Mouse (Mus musculus) lung, embryonic 15.5 days (tissue): ENCODE results near the gene Clk4. TPM values are rescaled to one million over a fixed set of nuclear protein-coding genes. Genes with fewer than 3 reads are reported as not detected.

Source experiments
- ATAC-seq: fragments of 200-750 bp; cut with Nextera tagmentation; 2 replicates; pipeline ENCODE4 v1.8.0; 2017; ENCODE audit warnings: moderate number of reproducible peaks, borderline replicate concordance; ENCODE audit not compliant: low FRiP score, low TSS enrichment; ENCODE audit errors: extremely low read depth
- H3K27ac ChIP-seq: fragments of 300-500 bp; sonication (generic); 2 replicates; pipeline ENCODE4 v1.5.1; 2015; ENCODE audit warnings: moderate library complexity, mild to moderate bottlenecking, inconsistent platforms
- H3K27me3 ChIP-seq: fragments of 300-500 bp; sonication (generic); 2 replicates; pipeline ENCODE4 v1.6.1; 2015; ENCODE audit warnings: inconsistent platforms
- H3K36me3 ChIP-seq: fragments of 300-500 bp; sonication (generic); 2 replicates; pipeline ENCODE4 v1.6.1; 2015; ENCODE audit warnings: inconsistent platforms
- H3K4me1 ChIP-seq: fragments of 300-500 bp; sonication (generic); 2 replicates; pipeline ENCODE4 v1.6.1; 2015; ENCODE audit warnings: inconsistent platforms
- H3K4me2 ChIP-seq: fragments of 300-500 bp; sonication (generic); 2 replicates; pipeline ENCODE4 v1.6.1; 2015; ENCODE audit warnings: inconsistent platforms, mild to moderate bottlenecking, moderate library complexity
- H3K4me3 ChIP-seq: fragments of 300-500 bp; sonication (generic); 2 replicates; pipeline ENCODE4 v1.5.1; 2015; ENCODE audit warnings: mild to moderate bottlenecking, inconsistent platforms
- H3K9ac ChIP-seq: fragments of 300-500 bp; sonication (generic); 2 replicates; pipeline ENCODE4 v1.6.1; 2015; ENCODE audit warnings: inconsistent platforms
- H3K9me3 ChIP-seq: fragments of 300-500 bp; sonication (generic); 2 replicates; pipeline ENCODE4 v1.6.1; 2016; ENCODE audit warnings: inconsistent platforms
- WGBS: fragments of 180-500 bp; shearing (Covaris S2); methylation state at CpG from one replicate; pipeline ENCODE4 v1.1.7; 2015; 5-methylcytosine and 5-hydroxymethylcytosine counted together
- polyA plus RNA-seq: library from polyadenylated mRNA; unstranded; fragments of >200 nt; fragmentation: Nextera tagmentation; extraction: Ambion mirVana; gene quantifications from 2 replicates; pipeline ENCODE4 v1.2.1, GENCODE M21; 2015

Clk4 gene
- 96.2 and 108 TPM in 2 replicates for polyA plus RNA-seq

GRCm38 (mm10) chr11:51261680-51262219 is at the start of gene Clk4:
Gene Clk4 (plus strand): TSS chr11:51261730.
- Histone ChIP-seq H3K27ac (peak within 1 kb of the TSS; percentile 80), H3K9ac (peak within 1 kb of the TSS; percentile 91), H3K27me3 (no peaks in the 10 kb centered on the region), H3K4me1 (peaks cover 25% of the 10 kb centered on the region), H3K4me3 (peak within 1 kb of the TSS; percentile 69), H3K36me3 (no peaks in the 10 kb centered on the region), H3K9me3 (no peaks in the 10 kb centered on the region), H3K4me2 (peak within 1 kb of the TSS; percentile 86)
- no peak for ATAC-seq
- 76% methylated on average over 3 of the region's 3 CpGs for WGBS

DNA sequence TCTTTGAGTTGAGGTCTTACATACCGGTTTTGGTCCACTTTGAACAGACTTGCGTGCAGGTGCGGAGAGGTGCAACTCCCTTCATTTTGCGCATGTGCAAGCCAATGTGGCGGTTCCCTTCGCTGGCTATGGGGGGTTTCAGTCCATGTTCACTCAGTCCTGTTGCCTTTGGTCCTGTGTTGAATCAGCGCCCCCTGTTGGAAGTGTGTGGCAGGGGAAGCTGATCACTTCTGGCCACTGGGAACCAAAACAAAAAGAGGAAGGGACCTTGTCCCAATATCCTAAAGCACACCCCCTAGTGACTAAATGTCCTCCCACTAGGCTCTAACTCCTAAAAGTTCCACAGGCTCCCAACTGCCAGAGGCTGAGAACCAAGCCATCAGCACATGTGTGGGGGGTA is 47.5 kb upstream of the Clk4 start:
- Histone ChIP-seq H3K9me3 (no peaks in the 10 kb centered on the region), H3K4me1 (no peaks in the 10 kb centered on the region), H3K36me3 (no peaks in the 10 kb centered on the region), H3K27me3 (no peaks in the 10 kb centered on the region), H3K9ac (no peak overlapping the region), H3K4me2 (no peak overlapping the region), H3K27ac (no peak overlapping the region), H3K4me3 (no peak overlapping the region)
- WGBS: 82% methylated on average over 7 of the region's 7 CpGs
- ATAC-seq: no peak

GRCm38 (mm10) chr11:51219396-51219980 is 42.0 kb upstream of the Clk4 start:
- 74% methylated on average over 12 of the region's 12 CpGs for WGBS
- ATAC-seq: no peak
- no peaks in the 10 kb centered on the region for H3K27me3 ChIP-seq
- H3K9me3 ChIP-seq: no peaks in the 10 kb centered on the region
- H3K9ac ChIP-seq: no peak overlapping the region
- H3K27ac ChIP-seq: no peak overlapping the region
- H3K36me3 ChIP-seq: no peaks in the 10 kb centered on the region
- no peaks in the 10 kb centered on the region for H3K4me1 ChIP-seq
- no peak overlapping the region for H3K4me2 ChIP-seq
- no peak overlapping the region for H3K4me3 ChIP-seq

GRCm38 (mm10) chr11:51220308-51220707 is 41.2 kb upstream of the Clk4 start, which contains the start of gene Gm12569:
Gene Gm12569 (plus strand): TSS chr11:51220473.
- Histone ChIP-seq H3K4me1 (no peaks in the 10 kb centered on the region), H3K27ac (no peak within 1 kb of the TSS), H3K4me2 (no peak within 1 kb of the TSS), H3K9me3 (no peaks in the 10 kb centered on the region), H3K4me3 (no peak within 1 kb of the TSS), H3K27me3 (no peaks in the 10 kb centered on the region), H3K36me3 (no peaks in the 10 kb centered on the region), H3K9ac (no peak within 1 kb of the TSS)
- no peak for ATAC-seq
- 91% methylated on average over 11 of the region's 11 CpGs for WGBS

- H3K27ac ChIP-seq: no peak overlapping the region
- H3K9me3 ChIP-seq: no peaks in the 10 kb centered on the region
- no peaks in the 10 kb centered on the region for H3K36me3 ChIP-seq
- H3K4me2 ChIP-seq: no peak overlapping the region
- no peak for ATAC-seq
- no peaks in the 10 kb centered on the region for H3K4me1 ChIP-seq
- WGBS: 83% methylated on average over 4 of the region's 4 CpGs
- no peak overlapping the region for H3K9ac ChIP-seq
- H3K27me3 ChIP-seq: no peaks in the 10 kb centered on the region
- no peak overlapping the region for H3K4me3 ChIP-seq
Measured at GRCm38 (mm10) chr11:51227104-51227503, 34.4 kb upstream of the Clk4 start.

DNA sequence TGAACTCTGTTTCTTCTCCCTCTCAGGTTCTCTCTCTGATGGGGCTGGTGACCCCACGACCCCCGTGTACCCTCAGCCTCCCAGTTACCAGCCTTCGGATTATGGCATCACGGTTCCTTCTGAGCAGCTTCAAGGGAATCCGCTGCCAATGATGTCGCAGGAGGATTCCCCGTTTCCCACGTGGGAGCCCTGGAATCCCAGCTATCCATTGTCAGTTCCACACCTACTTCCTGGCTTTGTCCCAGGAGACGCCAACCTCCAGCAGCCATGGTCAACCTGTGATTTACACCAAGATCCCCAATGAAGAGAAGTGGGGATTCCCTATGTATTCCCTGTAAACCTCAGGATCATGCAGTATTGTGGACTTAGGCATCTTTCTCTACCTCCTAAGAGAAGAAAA is 26.9 kb upstream of the Clk4 start:
- no peaks in the 10 kb centered on the region for H3K4me1 ChIP-seq
- WGBS: 76% methylated on average over 9 of the region's 9 CpGs
- H3K36me3 ChIP-seq: no peaks in the 10 kb centered on the region
- H3K4me3 ChIP-seq: no peak overlapping the region
- no peak overlapping the region for H3K9ac ChIP-seq
- no peak overlapping the region for H3K4me2 ChIP-seq
- H3K27me3 ChIP-seq: no peaks in the 10 kb centered on the region
- ATAC-seq: no peak
- H3K9me3 ChIP-seq: no peaks in the 10 kb centered on the region
- H3K27ac ChIP-seq: no peak overlapping the region

DNA sequence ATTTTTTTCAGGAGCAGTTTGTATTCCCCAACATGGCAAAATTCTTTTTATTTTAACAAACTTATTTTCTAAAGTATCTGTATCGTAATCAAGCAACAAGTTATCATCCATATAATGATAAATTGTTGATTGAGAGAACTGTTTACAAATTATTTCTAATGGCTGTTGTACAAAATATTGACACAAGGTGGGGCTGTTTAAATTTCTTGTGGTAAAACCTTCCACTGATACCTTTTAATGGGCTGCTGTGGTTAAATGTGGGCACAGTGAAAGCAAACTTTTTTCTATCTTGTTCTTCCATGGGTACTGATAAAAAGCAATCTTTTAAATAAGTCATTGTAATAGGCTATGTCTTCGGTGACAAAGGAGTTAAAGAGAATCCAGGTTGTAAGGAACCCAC is 18.6 kb upstream of the Clk4 start:
- Histone ChIP-seq H3K4me3 (no peak overlapping the region), H3K9me3 (no peaks in the 10 kb centered on the region), H3K27me3 (no peaks in the 10 kb centered on the region), H3K4me1 (no peaks in the 10 kb centered on the region), H3K27ac (no peak overlapping the region), H3K9ac (no peak overlapping the region), H3K4me2 (no peak overlapping the region), H3K36me3 (no peaks in the 10 kb centered on the region)
- no peak for ATAC-seq
- WGBS: 78% methylated on average over 2 of the region's 2 CpGs

- no peak overlapping the region for H3K4me2 ChIP-seq
- H3K9ac ChIP-seq: no peak overlapping the region
- no peak overlapping the region for H3K27ac ChIP-seq
- no peaks in the 10 kb centered on the region for H3K9me3 ChIP-seq
- no peak for ATAC-seq
- no peak overlapping the region for H3K4me3 ChIP-seq
- H3K4me1 ChIP-seq: no peaks in the 10 kb centered on the region
- H3K36me3 ChIP-seq: no peaks in the 10 kb centered on the region
- H3K27me3 ChIP-seq: no peaks in the 10 kb centered on the region
- WGBS: 82% methylated on average over 4 of the region's 4 CpGs
Measured at GRCm38 (mm10) chr11:51257006-51257405, 4.5 kb upstream of the Clk4 start.

DNA sequence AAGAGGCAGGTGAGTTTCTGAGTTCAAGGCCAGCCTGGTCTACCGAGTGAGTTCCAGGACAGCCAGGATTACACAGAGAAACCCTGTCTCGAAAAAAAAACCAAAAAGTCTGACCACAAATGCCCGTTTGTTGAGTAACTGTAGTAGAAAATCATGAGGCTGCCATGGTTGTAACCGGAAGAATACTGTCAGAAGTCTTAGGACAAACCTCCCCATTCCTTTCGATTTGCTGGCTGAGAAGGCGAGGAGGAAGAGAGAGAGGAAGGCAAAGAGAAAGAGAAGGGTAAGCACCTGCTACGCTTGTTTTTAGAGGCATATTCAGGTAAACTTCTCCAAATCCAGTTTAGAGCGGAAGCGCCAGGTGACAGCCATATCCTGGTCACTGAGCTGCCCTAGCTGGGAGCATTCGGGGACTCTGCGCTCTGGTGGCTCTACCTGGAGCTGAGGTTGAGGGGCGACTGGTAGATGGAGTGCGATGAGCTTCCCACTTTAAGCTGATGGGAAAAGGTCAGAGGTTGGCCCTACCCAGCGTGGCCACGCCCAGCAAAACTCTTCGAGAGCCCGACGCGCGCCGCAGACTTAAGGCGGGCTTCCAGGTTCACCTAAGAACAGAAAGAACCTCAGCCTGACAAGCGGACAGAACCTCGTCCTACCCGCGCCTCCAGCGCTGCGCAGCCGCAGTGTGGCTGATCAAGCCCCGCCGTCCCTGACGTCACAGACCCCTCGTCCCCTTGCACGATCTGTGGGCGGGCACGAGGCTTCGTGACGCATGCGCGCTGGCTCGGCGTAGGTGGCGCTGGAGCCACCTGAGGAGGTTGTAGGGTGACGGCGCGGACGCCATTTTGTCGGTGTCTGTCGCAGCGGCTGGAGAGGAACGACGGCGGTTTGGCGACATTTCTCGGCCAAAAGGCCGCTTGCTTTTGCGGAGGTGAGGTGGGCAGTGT is 1.1 kb downstream of the Clk4 start, which contains the start of gene BC049762:
BC049762 (minus strand) TSS at position 705 of the 944 bp plus-strand sequence.
- WGBS: 7% methylated on average over 57 of the region's 57 CpGs
- peaks cover 29% of the 10 kb centered on the region for H3K4me1 ChIP-seq
- H3K9me3 ChIP-seq: no peaks in the 10 kb centered on the region
- peak within 1 kb of the TSS; percentile 87 for H3K27ac ChIP-seq
- ATAC-seq: peak; percentile 97
- H3K4me2 ChIP-seq: peak within 1 kb of the TSS; percentile 86
- H3K36me3 ChIP-seq: peaks cover 7% of the 10 kb centered on the region; the same call in 1 of the 2 replicates
- peak within 1 kb of the TSS; percentile 91 for H3K9ac ChIP-seq
- peak within 1 kb of the TSS; percentile 69 for H3K4me3 ChIP-seq
- H3K27me3 ChIP-seq: no peaks in the 10 kb centered on the region

- Histone ChIP-seq H3K9me3 (no peaks in the 10 kb centered on the region), H3K27me3 (no peaks in the 10 kb centered on the region), H3K4me1 (peaks cover 29% of the 10 kb centered on the region), H3K27ac (peak overlapping the region; percentile 87), H3K4me3 (peak overlapping the region; percentile 69), H3K9ac (peak overlapping the region; percentile 91), H3K36me3 (peaks cover 7% of the 10 kb centered on the region; the same call in 1 of the 2 replicates), H3K4me2 (peak overlapping the region; percentile 86)
- under 1% methylated on average over 50 of the region's 50 CpGs for WGBS
- ATAC-seq: peak; percentile 55
Measured at GRCm38 (mm10) chr11:51263286-51263831, 1.8 kb downstream of the Clk4 start.

GRCm38 (mm10) chr11:51264352-51264751 is 2.8 kb downstream of the Clk4 start:
- Histone ChIP-seq H3K4me2 (peak overlapping the region; percentile 86), H3K9me3 (no peaks in the 10 kb centered on the region), H3K36me3 (peaks cover 10% of the 10 kb centered on the region; the same call in 1 of the 2 replicates), H3K27me3 (no peaks in the 10 kb centered on the region), H3K4me3 (peak overlapping the region; percentile 69), H3K9ac (peak overlapping the region; percentile 25; the same call in 1 of the 2 replicates), H3K4me1 (peaks cover 29% of the 10 kb centered on the region), H3K27ac (0 out of 2 replicates have a peak overlapping the region, but pooled peaks have one; percentile 87)
- 9% methylated on average over 6 of the region's 6 CpGs for WGBS
- ATAC-seq: no peak
